Mouse (Mus musculus): ENCODE measurements around the gene Zfp975.
"Not testable (repeated sequence)": the region's sequence is repeated elsewhere in the genome, so short reads cannot be mapped to it uniquely, and the experiment has no call there.

DNA sequence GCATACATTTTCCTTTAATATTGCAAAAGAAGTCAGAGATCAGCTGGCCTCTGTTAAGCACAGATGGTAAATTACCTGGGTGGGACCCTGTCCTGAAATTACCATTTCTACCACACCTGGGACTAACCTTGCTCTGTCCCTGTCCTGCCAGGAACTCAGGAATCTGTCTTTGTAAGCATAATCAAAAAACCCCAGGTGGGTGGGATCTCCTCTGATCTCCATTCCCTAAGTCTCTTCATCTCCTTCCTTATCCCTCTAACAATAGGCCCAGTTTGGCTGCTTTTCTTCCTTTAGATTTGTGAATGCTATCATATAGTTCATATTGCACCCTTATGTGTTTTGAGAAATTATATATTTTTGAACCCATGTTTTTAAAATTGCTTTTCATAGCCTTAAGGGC lies 61.5 kb downstream of the Zfp975 start:
- not testable (repeated sequence) for TF ChIP-seq POLR2A (IDR thresholded peaks at IDR 0.05; ENCODE audit: low read depth, low read length); CTCF (IDR thresholded peaks at IDR 0.05; ENCODE audit: borderline replicate concordance, insufficient read depth, low read length)
